Mouse (Mus musculus) megakaryocyte-erythroid progenitor cell, adult 5-6 weeks (primary cell): ENCODE measurements around the gene Soat1. TPM values are rescaled to one million over a fixed set of nuclear protein-coding genes. Genes with fewer than 3 reads are reported as not detected.
A peak's percentile ranks its signal among the peaks of the same experiment; 100 is the strongest.

Experiments
- ATAC-seq: replicated peaks from 2 replicates; pipeline ENCODE4 v1.8.0; 2016; ENCODE audit warnings: mild to moderate bottlenecking, inconsistent platforms; ENCODE audit not compliant: severe bottlenecking, poor library complexity, low FRiP score, low TSS enrichment
- total RNA-seq, 2 experiments: library from RNA; stranded (forward) in 1 of 2; stranded (reverse) in 1 of 2; fragments of 200-1000, 215-1000 nt in 1 of 2; fragments of >200 nt in 1 of 2; fragmentation: Nextera tagmentation in 1 of 2; gene quantifications; 2 replicates each; pipeline ENCODE4 v1.2.3; 2014 to 2017

Gene Soat1
- total RNA-seq (2014; fragmentation: Nextera tagmentation), result 0.22 and 9.6 TPM in 2 replicates
- total RNA-seq (2017), result 1.4 and 6.0 TPM in 2 replicates

DNA sequence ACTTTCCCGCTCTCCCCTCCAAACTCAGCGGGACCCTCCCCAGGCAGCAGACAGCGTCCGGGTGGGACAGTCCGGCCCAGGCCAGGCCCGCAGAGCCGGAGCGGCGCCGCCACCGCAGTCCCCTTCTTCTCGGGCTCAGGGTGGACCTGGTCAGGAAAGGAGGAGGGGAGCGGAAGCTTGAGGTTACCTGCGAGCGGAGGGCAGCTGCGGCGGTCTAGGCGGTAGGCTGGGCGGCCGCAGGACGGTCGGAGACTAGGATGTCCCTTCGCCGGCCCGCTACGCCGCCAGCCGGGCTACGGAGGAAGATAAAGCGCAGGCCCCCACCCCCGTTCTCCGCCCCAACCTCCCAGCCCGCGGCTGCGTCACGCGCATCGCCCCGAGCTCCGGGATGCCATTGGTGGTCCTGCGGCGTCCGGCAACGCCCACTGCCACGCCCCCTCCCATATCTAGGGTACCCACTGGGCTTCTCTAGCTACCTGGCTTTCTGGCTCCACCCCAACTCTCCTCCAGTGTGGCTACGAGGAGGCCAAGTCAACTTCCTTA is at the start of gene Soat1:
Gene Soat1, minus strand, starts transcription at position 371 of the 543 bp plus-strand sequence.
- ATAC-seq, result peak; percentile 87

- ATAC-seq, result peak; percentile 99
These were observed 49.7 kb upstream of the Soat1 start, which contains the start of gene Gm10031 for GRCm38 (mm10) chr1:156523842-156524241. Gene Gm10031, plus strand, starts transcription at chr1:156524012.

GRCm38 (mm10) chr1:156521796-156522517 is 47.8 kb upstream of the Soat1 start:
- 0 out of 2 replicates have a peak, but pooled peaks have one; percentile 9 for ATAC-seq

DNA sequence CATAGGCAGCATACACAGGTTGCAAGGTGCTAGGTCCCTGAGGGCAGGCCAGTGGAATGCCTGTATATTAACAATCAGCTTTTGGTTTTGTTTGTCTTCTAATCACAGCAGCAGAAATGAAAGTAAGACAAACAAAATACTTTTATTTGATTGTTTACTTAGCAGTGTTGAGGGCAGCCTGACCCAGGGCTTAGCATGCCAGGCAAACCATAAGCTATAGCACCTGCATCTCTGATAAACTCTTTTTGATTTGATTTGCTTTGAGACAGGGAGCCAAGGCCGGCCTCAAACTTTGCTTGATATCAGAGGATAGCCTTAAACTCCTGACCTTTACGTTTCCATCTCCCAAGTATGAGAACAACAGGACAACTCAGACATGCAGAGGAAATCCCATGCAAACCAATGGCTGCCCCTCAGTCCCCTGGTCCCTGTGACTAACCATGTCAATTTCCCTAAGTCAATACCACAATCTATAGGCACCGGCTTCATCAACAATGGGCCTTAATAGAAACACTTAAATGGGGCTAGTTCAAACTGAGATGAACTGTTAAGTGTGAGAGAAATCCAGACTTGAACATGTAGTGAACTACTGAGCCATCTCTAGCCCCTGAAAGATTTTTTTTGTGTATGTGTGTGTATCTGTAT is 46.1 kb upstream of the Soat1 start:
- ATAC-seq, result no peak

DNA sequence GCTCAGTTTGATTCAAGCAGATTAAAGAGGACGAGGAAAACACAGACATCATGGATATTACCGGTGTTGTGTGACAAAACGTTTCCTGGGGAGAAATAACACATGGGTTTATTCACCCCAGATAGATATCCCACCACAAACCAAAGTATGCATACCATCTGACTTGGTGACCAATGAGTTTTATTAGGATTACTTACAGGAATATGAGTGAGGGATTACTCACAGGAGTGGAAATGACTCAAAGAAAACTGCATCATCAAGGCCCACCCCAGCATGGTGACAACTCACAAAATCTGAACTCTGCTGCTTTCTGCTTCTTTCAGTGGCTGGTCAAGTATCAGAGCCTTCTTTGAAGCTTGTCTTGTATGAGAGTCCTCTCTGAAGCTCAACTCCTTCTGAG is 33.6 kb upstream of the Soat1 start:
- ATAC-seq, result no peak

DNA sequence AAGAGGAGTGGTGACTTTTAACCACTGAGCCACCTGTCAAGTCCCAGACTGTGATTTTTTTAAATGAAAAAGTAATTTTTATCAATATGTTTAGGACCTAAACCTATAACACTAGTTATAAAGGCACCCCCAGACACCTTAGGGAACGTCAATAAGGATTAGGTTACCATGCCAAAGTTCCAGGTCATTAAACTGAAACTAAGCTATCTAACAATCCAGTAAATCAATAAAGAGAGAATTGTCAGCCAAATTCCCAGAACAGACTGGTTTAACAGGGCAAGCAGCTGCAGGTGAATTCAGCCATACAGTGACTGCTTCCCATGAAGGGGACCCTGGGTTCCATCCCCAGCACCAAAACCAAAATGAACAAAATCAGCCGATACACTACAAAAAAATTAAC is 31.8 kb upstream of the Soat1 start:
- ATAC-seq, result no peak

DNA sequence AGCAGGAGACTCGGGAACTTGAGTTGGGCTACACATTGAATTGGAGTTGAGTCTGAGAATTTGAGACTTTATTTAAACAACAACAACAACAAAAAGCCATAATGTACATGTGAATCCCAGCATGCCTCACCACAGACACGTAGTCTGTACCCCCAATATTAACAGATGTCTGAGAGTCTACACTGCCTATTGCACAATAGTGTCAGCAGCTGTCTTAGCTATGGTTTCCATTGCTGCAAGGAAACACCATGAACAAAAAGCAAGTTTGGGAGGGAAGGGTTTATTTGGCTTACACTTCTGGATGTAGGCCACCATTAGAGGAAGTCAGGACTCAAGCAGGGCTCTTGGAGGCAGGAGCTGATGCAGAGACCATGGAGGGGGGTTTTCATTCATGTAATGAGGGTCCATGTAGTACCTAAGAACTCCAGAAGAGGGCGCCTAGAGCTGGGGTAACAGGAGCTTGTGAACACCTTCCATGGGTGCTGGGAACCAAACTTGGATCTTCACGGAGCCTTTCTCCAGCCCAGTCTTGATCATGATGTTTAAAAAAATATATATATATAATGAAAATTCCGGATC is 30.9 kb upstream of the Soat1 start:
- no peak for ATAC-seq

GRCm38 (mm10) chr1:156496910-156497309 is 22.8 kb upstream of the Soat1 start:
- no peak for ATAC-seq

DNA sequence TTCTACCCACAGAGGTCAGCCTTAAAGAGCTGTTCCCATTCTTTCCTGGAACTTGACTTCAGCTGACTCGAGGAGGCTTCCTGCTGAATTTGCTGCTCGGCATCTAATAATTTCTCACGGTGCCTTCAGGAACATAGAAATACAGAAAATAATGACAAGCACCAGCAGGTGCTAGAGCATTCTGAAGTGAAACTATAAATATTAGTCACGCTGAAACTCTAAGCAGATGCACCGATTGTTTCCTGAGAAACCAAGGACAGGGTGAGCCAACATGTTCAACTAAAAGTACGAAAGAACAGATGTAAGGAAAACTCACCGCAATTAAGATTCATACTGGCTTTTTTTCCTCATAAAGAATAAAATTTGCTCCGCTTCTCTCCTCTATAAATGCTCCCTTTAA is 20.9 kb upstream of the Soat1 start:
- no peak for ATAC-seq

- no peak for ATAC-seq
These were observed 17.2 kb upstream of the Soat1 start for GRCm38 (mm10) chr1:156491226-156491796.

DNA sequence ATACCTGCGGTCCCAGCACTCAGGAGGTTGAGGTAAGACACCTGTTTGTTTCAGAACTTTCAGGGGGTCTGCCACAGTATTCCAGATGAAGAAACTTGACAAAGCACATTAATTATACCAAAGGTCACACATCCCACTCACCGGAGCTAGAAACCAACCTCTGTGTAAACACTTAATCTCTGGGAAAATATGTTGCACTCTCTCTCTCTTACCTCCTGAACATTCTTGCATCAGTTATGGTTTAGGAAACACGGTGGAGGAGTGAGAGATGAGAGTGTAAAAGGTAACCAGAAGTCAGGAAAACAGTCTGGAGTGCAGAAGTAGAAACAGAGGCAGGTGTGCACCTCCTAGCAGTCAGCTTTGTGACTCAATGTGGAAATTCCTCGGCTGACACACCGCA is 13.9 kb upstream of the Soat1 start:
- no peak for ATAC-seq

DNA sequence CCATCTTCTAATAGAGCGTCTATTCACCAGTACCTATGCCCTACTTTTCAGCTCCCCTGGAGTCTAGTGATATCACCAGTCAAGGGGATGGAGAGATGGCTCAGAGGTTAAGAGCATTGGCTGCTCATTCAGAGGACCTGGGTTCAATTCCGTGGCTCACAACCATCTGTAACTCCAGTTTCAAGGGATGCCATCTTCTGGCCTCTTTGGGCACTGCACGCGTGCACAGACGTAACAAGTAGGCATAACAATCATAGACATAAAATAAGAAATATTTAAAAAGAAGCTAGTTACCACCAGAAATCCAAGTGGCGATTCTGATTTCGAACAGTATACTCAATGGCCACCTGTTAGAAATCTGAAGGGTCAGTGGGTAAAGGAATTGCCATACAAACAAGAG is 13.4 kb upstream of the Soat1 start:
- ATAC-seq, result no peak

DNA sequence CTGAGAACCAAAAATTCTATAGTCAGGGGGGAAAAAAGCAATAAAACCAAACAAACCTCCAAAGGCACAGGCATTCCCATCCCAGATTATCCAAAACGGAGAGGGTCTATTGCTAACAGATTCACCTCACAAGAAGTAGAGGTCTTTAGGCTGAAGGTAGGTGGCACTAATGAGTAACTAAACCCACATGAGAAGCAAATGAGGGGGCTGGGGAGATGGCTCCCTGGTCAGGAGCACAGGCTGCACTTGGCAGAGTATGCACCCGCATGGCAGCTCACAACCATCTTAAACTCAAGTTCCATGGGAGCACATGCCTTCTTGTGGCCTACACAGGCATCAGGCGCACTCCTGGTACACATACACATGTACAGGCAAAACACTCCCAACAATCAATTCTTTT is 7.7 kb upstream of the Soat1 start:
- ATAC-seq, result no peak

DNA sequence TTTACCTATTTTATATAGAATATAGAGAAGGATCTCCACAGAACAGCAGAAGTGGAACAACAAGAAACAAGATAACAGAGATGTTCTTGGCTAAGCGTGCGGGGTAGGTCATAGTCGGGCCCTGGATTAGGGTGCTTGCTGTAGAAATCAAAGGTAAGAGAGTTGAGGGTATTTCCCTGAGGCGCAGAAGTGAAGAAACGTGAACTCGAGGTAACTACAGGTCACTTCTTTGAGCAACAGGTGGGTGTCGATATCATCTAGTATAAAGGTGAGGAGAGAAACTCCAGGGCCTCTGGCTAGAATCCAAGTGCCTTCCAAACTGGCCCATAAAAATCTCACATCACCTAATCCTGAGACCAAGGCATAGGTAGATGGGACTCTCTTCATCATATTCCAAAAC is 2.4 kb upstream of the Soat1 start:
- no peak for ATAC-seq

GRCm38 (mm10) chr1:156476016-156476415 is 1.9 kb upstream of the Soat1 start:
- no peak for ATAC-seq

DNA sequence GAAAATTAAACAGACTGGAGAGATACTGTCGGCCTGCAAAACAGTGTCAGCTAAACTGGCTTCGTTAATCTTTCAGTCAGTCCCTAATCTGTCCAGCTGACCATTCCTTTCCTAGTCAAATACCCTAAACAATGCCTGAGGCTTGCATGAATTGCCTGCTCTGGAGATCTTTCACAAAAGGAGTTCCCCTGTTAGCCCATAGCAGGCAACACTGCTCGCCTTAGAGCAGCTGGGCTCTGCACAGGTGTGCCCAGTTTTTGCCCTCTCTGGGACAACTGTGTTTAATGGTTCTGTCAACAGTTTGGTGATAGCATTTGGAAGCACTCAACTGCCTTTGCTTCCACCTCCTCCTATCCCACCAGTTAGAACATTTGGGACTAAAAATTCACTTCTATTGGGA is 723 bp upstream of the Soat1 start:
- ATAC-seq, result no peak

- ATAC-seq, result no peak
These were observed 1.1 kb downstream of the Soat1 start for GRCm38 (mm10) chr1:156473003-156473402.

DNA sequence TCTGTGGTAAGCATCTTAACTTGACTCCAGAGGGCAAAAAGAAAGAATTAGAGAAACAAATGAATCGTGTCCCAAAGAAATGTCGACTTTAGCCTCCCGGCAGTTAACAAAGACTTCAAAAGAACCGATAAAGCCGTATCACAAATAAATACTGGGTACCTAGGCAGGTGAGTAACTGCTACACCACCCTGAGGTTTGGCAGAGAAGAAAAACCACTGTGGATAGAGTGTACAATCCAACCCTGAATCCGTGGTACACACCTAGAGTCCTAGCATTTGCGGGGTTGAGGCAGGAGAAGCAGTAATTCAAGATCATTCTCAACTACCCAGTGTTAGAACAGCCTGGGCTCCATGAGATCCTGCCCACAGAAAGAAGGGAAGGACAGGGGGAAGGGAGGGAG is 2.2 kb downstream of the Soat1 start:
- no peak for ATAC-seq

- ATAC-seq, result no peak
These were observed 3.1 kb downstream of the Soat1 start for GRCm38 (mm10) chr1:156471071-156471470.

DNA sequence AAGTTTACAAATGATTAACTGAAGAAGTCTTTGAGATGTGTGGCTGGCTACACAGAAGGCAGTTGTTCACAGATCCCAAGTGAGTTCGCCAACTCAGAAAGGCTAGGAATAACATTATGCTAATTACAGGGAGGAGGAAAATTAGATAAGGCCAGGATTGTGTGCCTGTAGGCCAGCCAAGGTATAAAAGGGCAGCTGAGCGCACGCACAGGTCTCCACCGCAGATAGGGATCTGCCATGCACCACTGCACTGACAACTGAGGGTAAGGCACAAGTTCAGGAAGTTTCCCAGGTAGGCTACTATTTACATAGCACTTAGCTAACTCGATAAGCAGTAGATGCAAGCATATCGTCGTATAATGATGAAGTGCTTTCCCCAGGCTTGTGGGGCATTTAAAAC is 3.6 kb downstream of the Soat1 start:
- ATAC-seq, result no peak
